Mouse (Mus musculus): ENCODE data around the gene Calm1. TPM values are rescaled to one million over a fixed set of nuclear protein-coding genes. Genes with fewer than 3 reads are reported as not detected.

Gene Calm1
- polyA plus RNA-seq, 1 experiment from 2014 or later, result 779 TPM

DNA sequence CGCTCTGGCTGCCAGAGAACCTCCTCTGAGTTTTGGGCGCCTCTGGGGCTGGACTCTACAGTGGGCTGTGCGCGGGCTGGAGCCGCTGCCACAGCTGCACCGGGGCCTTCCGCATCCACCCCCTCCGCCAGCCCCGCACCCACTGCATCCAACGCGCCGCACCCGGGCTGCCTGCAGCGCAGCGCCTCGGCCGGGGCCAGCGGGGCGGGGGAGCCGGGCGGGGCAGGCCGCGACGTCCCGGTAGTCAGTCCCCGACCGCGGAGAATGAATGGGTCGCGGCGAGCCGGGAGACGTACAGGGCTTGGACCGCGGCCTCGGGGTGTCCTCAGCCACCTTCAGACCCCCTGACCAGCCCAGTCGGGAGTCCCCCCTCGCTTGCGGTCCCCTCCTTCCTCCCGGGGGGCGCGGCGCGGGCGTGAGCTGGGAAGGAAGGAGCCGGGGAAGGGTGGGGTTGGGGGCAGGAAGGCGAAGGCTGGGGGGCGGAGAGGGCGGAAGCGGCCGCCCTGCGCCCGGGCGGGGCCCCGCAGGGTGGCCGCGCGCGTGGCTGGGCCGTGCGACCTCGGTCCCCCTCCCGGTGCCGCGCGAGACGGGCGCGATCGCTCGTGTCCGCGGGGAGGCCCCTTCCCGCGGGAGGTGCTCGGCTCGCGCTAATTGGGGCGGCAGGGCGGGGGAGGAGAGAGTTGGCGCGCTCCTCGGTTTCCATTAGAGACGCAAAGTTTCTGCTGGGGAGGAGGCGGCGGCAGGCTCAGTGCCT lies 833 bp downstream of the Calm1 start:
- WGBS (ENCODE audit: insufficient replicate concordance), result under 1% methylated on average over 50 of the region's 86 CpGs
- Histone ChIP-seq H3K27me3 (replicated peaks) (no peaks in the 10 kb centered on the region; the same call in 1 of the 2 replicates), H3K27ac (peak overlapping the region; percentile 90), H3K36me3 (peaks cover 29% of the 10 kb centered on the region), H3K4me3 (peak overlapping the region; percentile 92), H3K4me2 (peak overlapping the region; percentile 95), H3K4me1 (peaks cover 41% of the 10 kb centered on the region), H3K9me3 (replicated peaks) (no peaks in the 10 kb centered on the region), H3K9ac (peak overlapping the region; percentile 84)
- ATAC-seq, result peak; percentile 82

DNA sequence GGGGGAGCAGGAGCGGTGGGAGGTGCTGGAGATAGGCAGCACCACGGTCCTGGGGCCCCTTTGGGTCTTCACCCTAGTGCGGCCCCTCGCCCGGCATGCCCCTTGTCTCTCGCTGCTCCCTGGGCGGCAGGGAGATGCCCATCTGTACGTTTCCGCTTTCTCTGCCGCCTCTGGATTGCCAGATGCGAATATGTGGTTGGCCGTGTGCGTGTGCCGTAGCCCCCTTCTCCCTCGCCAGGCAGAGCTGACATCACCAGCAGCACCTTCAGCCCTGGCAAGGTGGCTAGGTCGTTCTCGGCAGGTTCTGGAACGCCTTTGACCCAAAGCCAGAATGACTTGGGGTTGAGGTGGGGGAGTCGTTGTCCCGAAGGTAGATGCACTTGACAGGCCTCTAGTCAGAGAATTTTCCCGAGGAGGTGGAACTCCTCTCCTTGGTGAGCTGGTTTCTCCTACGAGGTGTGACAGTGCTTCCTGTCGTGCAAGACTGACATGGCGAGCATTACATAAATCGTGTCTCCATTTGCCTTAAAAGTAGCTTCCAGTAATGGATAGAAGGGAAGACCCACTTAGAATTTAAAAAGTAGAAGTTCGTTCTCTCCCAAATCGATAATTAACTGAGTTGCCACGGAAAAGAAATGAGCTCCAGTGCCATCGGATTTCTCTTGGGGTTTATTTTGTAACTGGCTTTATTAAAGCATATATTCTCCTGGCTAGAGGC lies 1.6 kb downstream of the Calm1 start:
- Histone ChIP-seq H3K4me2 (peak overlapping the region; percentile 95), H3K27ac (peak overlapping the region; percentile 90), H3K4me1 (peaks cover 41% of the 10 kb centered on the region), H3K27me3 (replicated peaks) (no peaks in the 10 kb centered on the region; the same call in 1 of the 2 replicates), H3K9me3 (replicated peaks) (no peaks in the 10 kb centered on the region), H3K9ac (peak overlapping the region; percentile 84), H3K4me3 (peak overlapping the region; percentile 92), H3K36me3 (peaks cover 36% of the 10 kb centered on the region)
- WGBS (ENCODE audit: insufficient replicate concordance), result 5% methylated on average over 29 of the region's 29 CpGs
- ATAC-seq, result peak; percentile 40

DNA sequence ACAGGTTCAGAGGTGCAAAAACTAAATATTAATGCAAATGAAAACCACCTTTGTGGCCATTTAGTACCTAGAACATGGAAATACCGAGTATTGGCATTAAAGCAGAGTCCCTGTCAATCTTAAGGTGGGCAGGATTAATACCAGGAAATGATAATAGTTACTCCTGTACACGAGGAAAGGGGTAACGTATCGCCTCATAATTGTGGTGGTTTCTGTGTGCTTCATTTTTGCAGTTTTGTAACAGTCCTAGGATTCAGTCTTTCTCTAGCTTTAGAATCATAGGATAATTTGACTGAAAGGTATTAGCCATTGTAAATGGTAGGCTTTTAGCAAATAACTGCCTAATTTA lies 2.1 kb downstream of the Calm1 start:
- Histone ChIP-seq H3K4me2 (peak overlapping the region; percentile 95), H3K4me3 (peak overlapping the region; percentile 92), H3K4me1 (peaks cover 41% of the 10 kb centered on the region), H3K9me3 (replicated peaks) (no peaks in the 10 kb centered on the region), H3K27ac (peak overlapping the region; percentile 90), H3K27me3 (replicated peaks) (no peaks in the 10 kb centered on the region; the same call in 1 of the 2 replicates), H3K36me3 (peaks cover 41% of the 10 kb centered on the region), H3K9ac (peak overlapping the region; percentile 84)
- ATAC-seq, result no peak
- WGBS (ENCODE audit: insufficient replicate concordance), result 12% methylated on average over 4 of the region's 4 CpGs

DNA sequence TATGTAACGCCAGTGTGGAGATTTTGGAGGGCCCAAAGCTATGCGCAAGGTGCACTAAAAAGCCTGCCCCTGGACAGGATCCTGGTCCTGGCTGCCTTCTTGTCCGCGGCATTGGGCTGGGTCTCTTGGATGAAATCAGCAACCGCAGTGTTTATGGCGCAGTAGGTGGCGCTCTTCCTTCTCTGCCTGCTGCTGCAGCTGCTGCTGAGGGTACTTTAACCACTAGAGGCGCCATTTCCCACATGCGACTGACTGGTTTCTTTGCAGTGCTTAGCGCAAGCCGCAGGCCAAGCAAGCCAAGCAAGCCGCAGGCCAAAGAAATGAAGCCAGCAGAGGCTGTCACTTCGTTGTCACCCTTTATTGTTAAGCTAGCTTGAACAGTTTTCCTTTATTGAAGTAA lies 2.6 kb downstream of the Calm1 start:
- peak; percentile 51 for ATAC-seq
- H3K27ac ChIP-seq, result 0 out of 2 replicates have a peak overlapping the region, but pooled peaks have one; percentile 90
- H3K9me3 ChIP-seq (replicated peaks), result no peaks in the 10 kb centered on the region
- peak overlapping the region; percentile 84 for H3K9ac ChIP-seq
- H3K4me3 ChIP-seq, result peak overlapping the region; percentile 92
- H3K36me3 ChIP-seq, result peaks cover 46% of the 10 kb centered on the region
- 3% methylated on average over 13 of the region's 13 CpGs for WGBS (ENCODE audit: insufficient replicate concordance)
- peak overlapping the region; percentile 95 for H3K4me2 ChIP-seq
- H3K4me1 ChIP-seq, result peaks cover 41% of the 10 kb centered on the region
- no peaks in the 10 kb centered on the region; the same call in 1 of the 2 replicates for H3K27me3 ChIP-seq (replicated peaks)

DNA sequence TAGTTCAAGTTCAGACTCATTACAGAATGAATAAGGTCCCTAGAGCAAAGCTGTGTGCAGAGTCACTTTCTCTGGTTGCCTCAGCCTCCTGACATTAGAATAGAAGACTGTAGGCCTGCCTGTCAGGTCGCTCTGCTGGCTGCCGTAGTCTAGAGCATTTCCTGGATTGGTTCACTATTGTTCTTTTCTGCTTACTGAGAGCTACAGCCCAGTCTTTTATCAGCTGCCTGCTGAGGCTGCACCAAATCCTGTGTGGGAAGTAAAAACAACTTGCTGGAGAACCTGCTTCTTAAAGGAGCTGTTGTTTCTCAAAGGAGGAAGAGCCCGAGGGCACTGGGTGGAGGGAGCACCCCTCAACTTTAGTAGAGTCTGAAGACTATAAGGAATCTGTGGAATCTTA lies 4.5 kb downstream of the Calm1 start:
- no peak overlapping the region for H3K4me3 ChIP-seq
- no peak overlapping the region for H3K9ac ChIP-seq
- no peaks in the 10 kb centered on the region for H3K27me3 ChIP-seq (replicated peaks)
- ATAC-seq, result no peak
- 71% methylated on average over 3 of the region's 3 CpGs for WGBS (ENCODE audit: insufficient replicate concordance)
- peaks cover 46% of the 10 kb centered on the region for H3K4me1 ChIP-seq
- H3K9me3 ChIP-seq (replicated peaks), result no peaks in the 10 kb centered on the region
- no peak overlapping the region for H3K4me2 ChIP-seq
- H3K27ac ChIP-seq, result no peak overlapping the region
- H3K36me3 ChIP-seq, result peaks cover 66% of the 10 kb centered on the region

DNA sequence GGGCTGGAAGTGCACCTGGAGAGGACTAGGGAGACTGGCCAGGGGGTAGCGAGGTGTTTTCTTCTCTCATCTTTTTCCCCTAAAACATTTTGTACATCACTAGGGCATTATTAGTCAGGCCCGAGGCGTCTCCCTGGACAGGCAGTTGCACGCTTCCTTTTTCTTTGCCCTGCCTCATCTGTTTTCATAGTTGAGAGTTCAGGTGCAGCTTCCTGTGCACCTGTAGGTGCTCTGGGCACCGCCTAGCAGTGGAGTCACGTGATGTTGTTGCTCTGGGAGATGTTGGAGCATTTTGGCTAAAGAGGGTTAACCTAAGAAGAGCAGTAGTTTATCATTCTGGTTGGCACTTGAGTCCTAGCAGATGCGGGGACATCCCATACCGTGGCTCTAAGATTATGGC lies 5.9 kb downstream of the Calm1 start:
- no peak overlapping the region for H3K4me3 ChIP-seq
- H3K4me2 ChIP-seq, result no peak overlapping the region
- no peak overlapping the region for H3K27ac ChIP-seq
- H3K9me3 ChIP-seq (replicated peaks), result no peaks in the 10 kb centered on the region
- peaks cover 76% of the 10 kb centered on the region for H3K36me3 ChIP-seq
- no peak for ATAC-seq
- H3K9ac ChIP-seq, result no peak overlapping the region
- peaks cover 57% of the 10 kb centered on the region for H3K4me1 ChIP-seq
- no peaks in the 10 kb centered on the region for H3K27me3 ChIP-seq (replicated peaks)
- WGBS (ENCODE audit: insufficient replicate concordance), result 87% methylated on average over 8 of the region's 8 CpGs

DNA sequence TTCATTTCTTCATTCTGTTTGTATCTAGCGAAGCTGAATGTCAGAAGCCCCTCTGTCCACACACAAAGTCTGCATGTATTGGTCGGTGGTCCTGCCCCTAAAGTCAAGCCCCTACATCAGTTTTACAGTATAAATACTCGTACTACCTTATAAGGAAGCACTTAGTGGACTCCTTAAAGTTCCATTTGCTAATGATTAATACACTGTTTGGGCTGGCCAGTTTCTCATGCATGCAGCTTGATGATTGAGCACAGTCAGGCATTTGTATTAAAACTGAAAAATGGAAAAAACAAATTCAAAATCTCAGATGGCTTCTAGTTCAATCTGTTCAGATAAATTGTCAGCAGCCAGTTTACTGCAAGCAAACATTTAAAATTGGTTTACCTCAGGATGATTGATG lies 7.3 kb downstream of the Calm1 start:
- no peak overlapping the region for H3K9ac ChIP-seq
- no peak overlapping the region for H3K4me3 ChIP-seq
- H3K9me3 ChIP-seq (replicated peaks), result no peaks in the 10 kb centered on the region
- no peaks in the 10 kb centered on the region for H3K27me3 ChIP-seq (replicated peaks)
- H3K36me3 ChIP-seq, result peaks cover 79% of the 10 kb centered on the region
- H3K4me1 ChIP-seq, result peaks cover 62% of the 10 kb centered on the region
- no peak overlapping the region for H3K27ac ChIP-seq
- no peak for ATAC-seq
- H3K4me2 ChIP-seq, result no peak overlapping the region
- WGBS (ENCODE audit: insufficient replicate concordance), result 80% methylated on average over 3 of the region's 3 CpGs

DNA sequence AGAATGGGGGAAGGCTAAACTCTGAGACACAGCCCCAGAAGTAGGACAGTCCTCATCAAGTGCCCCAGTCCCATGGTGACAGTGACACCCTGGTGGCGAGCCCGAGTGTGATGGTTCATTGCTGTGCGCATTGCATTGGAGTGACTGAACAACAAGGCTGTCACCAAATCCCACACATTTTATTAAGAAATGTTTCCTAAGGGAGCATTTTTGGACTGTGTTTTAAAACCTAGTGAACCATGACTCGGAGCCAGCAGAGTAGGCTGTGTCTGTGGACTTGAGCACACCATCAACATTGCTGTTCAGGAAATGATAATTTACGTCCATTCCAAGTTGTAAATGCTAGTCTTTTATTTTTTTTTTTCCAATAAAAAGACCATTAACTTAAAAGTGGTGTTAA lies 7.7 kb downstream of the Calm1 start:
- Histone ChIP-seq H3K9me3 (replicated peaks) (no peaks in the 10 kb centered on the region), H3K4me1 (peaks cover 64% of the 10 kb centered on the region), H3K36me3 (peaks cover 79% of the 10 kb centered on the region), H3K27me3 (replicated peaks) (no peaks in the 10 kb centered on the region), H3K4me3 (no peak overlapping the region), H3K9ac (no peak overlapping the region), H3K27ac (no peak overlapping the region), H3K4me2 (no peak overlapping the region)
- no peak for ATAC-seq
- 86% methylated on average over 5 of the region's 5 CpGs for WGBS (ENCODE audit: insufficient replicate concordance)

DNA sequence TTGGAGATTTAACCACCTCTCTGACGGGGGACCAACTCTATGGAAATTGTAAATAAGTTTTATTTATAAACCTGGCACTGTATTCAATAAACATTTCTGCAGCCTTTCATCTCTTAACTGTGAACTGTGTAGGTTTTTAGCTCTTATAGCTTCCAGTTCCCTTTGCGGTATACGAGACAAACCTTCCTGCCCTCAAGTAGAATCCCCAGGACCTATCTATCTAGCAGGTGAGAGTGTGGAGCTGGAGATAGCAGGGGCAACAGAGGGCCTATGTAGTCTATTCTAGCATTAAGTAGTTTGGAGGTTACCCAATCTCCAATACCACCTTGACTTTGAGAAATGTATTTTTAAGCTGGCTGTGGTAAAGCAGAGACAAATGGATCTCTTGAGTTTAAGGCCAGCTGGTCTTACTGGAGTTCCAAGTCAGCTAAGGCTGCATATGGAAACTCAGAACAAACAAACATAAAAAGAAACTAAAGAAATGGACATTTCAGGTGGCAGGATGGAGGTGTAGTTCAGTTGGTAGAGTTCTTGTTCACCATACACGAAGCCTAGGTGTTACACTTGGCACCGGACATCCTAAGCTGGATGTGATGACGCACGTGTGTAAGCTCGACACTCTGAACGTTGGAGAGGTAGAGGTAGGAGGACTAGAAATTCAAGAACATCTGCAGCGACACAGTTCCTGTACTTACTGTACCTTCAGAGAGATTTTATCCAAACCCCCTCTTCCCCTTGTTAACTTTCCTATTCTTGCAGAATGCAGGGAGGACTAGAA lies 10.7 kb downstream of the Calm1 start:
- WGBS (ENCODE audit: insufficient replicate concordance), result 63% methylated on average over 10 of the region's 10 CpGs
- Histone ChIP-seq H3K27me3 (replicated peaks) (no peaks in the 10 kb centered on the region), H3K27ac (peak overlapping the region; percentile 31), H3K36me3 (peaks cover 53% of the 10 kb centered on the region), H3K4me3 (no peak overlapping the region), H3K9ac (no peak overlapping the region), H3K4me2 (peak overlapping the region; percentile 16; the same call in 1 of the 2 replicates), H3K9me3 (replicated peaks) (no peaks in the 10 kb centered on the region), H3K4me1 (peaks cover 58% of the 10 kb centered on the region)
- peak; percentile 76 for ATAC-seq

DNA sequence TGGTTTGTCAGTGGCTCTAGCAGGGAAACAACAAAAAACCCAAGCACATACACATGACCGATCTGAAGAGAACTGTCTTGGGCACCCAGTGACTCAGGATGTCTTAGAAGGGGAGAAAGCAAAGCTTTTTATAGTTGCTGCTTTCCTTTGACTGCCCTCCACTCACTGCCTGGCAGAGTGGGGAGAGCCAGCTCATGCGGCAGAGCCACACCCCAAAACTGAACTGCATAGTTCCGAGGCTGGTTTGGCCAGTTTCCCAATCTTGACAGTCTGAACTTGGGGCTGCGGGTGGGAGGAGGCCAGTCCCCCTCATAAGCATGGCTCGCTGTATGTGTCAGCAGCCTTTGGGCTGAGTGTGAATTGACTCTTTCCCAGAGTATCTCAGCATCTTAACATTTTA lies 11.7 kb downstream of the Calm1 start:
- Histone ChIP-seq H3K27me3 (replicated peaks) (no peaks in the 10 kb centered on the region), H3K9ac (0 out of 2 replicates have a peak overlapping the region, but pooled peaks have one; percentile 4), H3K36me3 (peaks cover 42% of the 10 kb centered on the region), H3K27ac (peak overlapping the region; percentile 31; the same call in 1 of the 2 replicates), H3K4me3 (no peak overlapping the region), H3K9me3 (replicated peaks) (no peaks in the 10 kb centered on the region), H3K4me2 (peak overlapping the region; percentile 5), H3K4me1 (peaks cover 58% of the 10 kb centered on the region)
- WGBS (ENCODE audit: insufficient replicate concordance), result 20% methylated on average over 5 of the region's 5 CpGs
- ATAC-seq, result peak; percentile 35; the same call in 1 of the 2 replicates

DNA sequence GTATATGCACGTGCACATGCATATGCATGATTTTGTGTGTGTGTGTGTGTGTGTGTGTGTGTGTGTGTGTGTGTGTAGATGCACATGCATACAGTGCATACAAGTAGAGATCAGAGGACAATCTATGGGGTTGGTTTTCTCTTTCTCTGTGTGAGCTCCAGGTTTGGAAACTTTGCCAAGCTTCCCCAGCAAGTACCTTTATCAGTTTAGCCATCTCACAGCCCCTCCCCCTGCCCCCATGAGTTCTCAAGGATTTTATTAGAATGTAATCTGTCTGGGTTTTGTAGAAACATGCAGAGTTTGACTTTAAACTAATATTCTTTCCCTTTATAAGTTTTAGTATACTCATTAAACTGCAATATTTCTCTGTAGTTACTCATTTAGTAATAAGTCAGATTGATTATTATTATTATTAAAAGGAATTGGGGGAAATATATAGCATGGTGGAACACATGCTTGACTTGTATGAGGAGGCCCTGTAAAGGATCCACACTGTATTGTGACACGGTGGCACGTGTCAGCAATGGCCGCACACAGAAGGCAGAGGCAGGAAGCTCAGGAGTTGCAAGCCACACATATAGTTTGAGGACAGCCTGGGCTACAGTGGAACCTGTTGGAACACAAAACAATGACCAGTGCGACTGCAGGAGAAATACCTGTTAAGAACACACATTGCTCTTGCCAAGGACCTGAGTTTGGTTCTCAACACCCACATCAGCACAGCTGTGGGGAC lies 12.4 kb downstream of the Calm1 start:
- peaks cover 35% of the 10 kb centered on the region for H3K36me3 ChIP-seq
- H3K4me2 ChIP-seq, result peak overlapping the region; percentile 35
- H3K4me3 ChIP-seq, result no peak overlapping the region
- H3K27me3 ChIP-seq (replicated peaks), result no peaks in the 10 kb centered on the region
- 68% methylated on average over 5 of the region's 5 CpGs for WGBS (ENCODE audit: insufficient replicate concordance)
- ATAC-seq, result no peak
- 0 out of 2 replicates have a peak overlapping the region, but pooled peaks have one; percentile 4 for H3K9ac ChIP-seq
- H3K9me3 ChIP-seq (replicated peaks), result no peaks in the 10 kb centered on the region
- peak overlapping the region; percentile 69 for H3K27ac ChIP-seq
- peaks cover 58% of the 10 kb centered on the region for H3K4me1 ChIP-seq
